Comparison of ENCODE assay signal across 9 mouse cellular contexts in the genomic region with DNA sequence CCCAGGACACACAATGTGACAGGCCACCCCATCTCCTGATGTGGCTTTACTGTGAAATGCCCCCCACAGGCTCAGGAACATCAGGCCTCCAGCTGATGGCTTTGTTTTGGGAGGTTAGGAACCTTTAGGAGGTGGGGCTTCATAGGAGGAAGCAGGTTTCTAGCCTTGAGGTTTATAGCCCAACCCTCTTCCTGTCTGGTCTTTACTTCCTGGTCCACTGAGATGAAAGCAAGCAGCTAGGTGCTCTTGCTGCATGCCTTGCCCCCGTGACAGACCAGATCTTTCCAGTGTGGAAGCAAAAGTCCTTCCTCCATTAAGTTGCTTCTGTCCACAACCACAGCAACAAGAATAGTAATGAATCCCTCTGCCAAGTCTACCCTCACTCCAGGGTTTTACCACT. TPM values are rescaled to one million over a fixed set of nuclear protein-coding genes. Genes with fewer than 3 reads are reported as not detected.
DNase-seq lines count a peak whose midpoint lies in the region; ATAC-seq and TF ChIP-seq lines count a peak whose summit lies in the region.
"Had no signal": no experiment of that assay in that cellular context is flagged by ENCODE, and none has a peak within 500 bp of the region (broad histone marks: within the 10 kb centered on the region; RNA-seq: fewer than 3 reads in every experiment).

No protein-coding gene starts in this region.

- ATAC-seq in heart, embryonic 11.5 days (replicated peaks; ENCODE audit: insufficient number of reproducible peaks, low FRiP score, low TSS enrichment) = no peak
- ATAC-seq in limb, embryonic 15.5 days (ENCODE audit: insufficient number of reproducible peaks, low FRiP score, low TSS enrichment, low read depth) = no peak

- no peaks in the 10 kb centered on the region for H3K27me3 ChIP-seq in heart, embryonic 11.5 days (ENCODE audit: control insufficient read depth, insufficient read depth, low read length)
- no peaks in the 10 kb centered on the region for H3K27me3 ChIP-seq in spleen, adult 2 months (ENCODE audit: control insufficient read depth, insufficient read depth, low read length)
- no peaks in the 10 kb centered on the region for H3K27me3 ChIP-seq in limb, embryonic 15.5 days

- H3K4me2 ChIP-seq in heart, embryonic 11.5 days = no peak overlapping the region
- no peak overlapping the region for H3K4me2 ChIP-seq in limb, embryonic 15.5 days

- no peaks in the 10 kb centered on the region for H3K36me3 ChIP-seq in heart, embryonic 11.5 days (ENCODE audit: control insufficient read depth, insufficient read depth, low read length)
- no peaks in the 10 kb centered on the region for H3K36me3 ChIP-seq in spleen, adult 2 months (ENCODE audit: control insufficient read depth, insufficient read depth, low read length)
- no peaks in the 10 kb centered on the region for H3K36me3 ChIP-seq in limb, embryonic 15.5 days

- intact Hi-C loops in heart, postnatal 10 days (cut with DNase I) = loop anchor here (2.0 kb wide), 1 partner anchor 37 kb away; a partner anchor contains a TSS

- DNase-seq in heart, postnatal 10 days = no peak
- peak; percentile 37 to 50 for DNase-seq in spleen, adult 2 months (ENCODE audit: low read depth in 1 of 2, low spot score in 2 of 2)
- DNase-seq in spleen, adult 12 weeks (ENCODE audit: low spot score) = no peak
- DNase-seq in cerebellum, postnatal 10 days = no peak
- no peak for DNase-seq in urinary bladder, adult 18-20 months (ENCODE audit: low spot score in 2 of 2)
- no peak for DNase-seq in cerebellum, postnatal 36 days
- DNase-seq: cerebellum, adult 18-20 months had no signal

- H3K9me3 ChIP-seq in heart, embryonic 11.5 days (replicated peaks; ENCODE audit: control insufficient read depth, low read length) = no peaks in the 10 kb centered on the region
- no peaks in the 10 kb centered on the region for H3K9me3 ChIP-seq in limb, embryonic 15.5 days

- H3K9ac ChIP-seq in heart, embryonic 11.5 days (ENCODE audit: low read depth, low read length) = no peak overlapping the region
- H3K9ac ChIP-seq in limb, embryonic 15.5 days = no peak overlapping the region

- H3K27ac ChIP-seq in heart, embryonic 11.5 days (ENCODE audit: low read depth, low read length) = 0 out of 2 replicates have a peak overlapping the region, but pooled peaks have one; percentile 6
- peak overlapping the region; percentile 71 for H3K27ac ChIP-seq in spleen, adult 2 months (ENCODE audit: insufficient read depth, low read length)
- peak overlapping the region; percentile 51 for H3K27ac ChIP-seq in limb, embryonic 15.5 days

- H3K4me3 ChIP-seq in heart, embryonic 11.5 days (ENCODE audit: low read depth, low read length) = no peak overlapping the region
- no peak overlapping the region for H3K4me3 ChIP-seq in spleen, adult 2 months (ENCODE audit: extremely low read depth, insufficient read depth, insufficient read length)
- H3K4me3 ChIP-seq in limb, embryonic 15.5 days = no peak overlapping the region

- TF ChIP-seq CTCF in spleen, adult 2 months (IDR thresholded peaks at IDR 0.05; ENCODE audit: extremely low read depth, insufficient read depth, insufficient read length, insufficient replicate concordance) = no peak

- 45% methylated on average over 1 of the region's 1 CpGs for WGBS in heart, embryonic 11.5 days (ENCODE audit: insufficient replicate concordance)
- WGBS in spleen, adult 2 months = 7% methylated on average over 1 of the region's 1 CpGs
- WGBS in limb, embryonic 15.5 days = 26% methylated on average over 1 of the region's 1 CpGs

- peaks cover 82% of the 10 kb centered on the region for H3K4me1 ChIP-seq in heart, embryonic 11.5 days (ENCODE audit: control insufficient read depth, insufficient read depth, low read length)
- peaks cover 48% of the 10 kb centered on the region for H3K4me1 ChIP-seq in spleen, adult 2 months (ENCODE audit: control insufficient read depth, insufficient read depth, insufficient read length)
- H3K4me1 ChIP-seq in limb, embryonic 15.5 days = peaks cover 53% of the 10 kb centered on the region

- peak; percentile 52 for TF ChIP-seq POLR2A in spleen, adult 2 months (IDR thresholded peaks at IDR 0.05; ENCODE audit: low read depth, low read length)

RNA-seq across cellular contexts. Expression of a gene that starts 38.0 kb away (rescaled TPM):
- 16.8 and 19.4 TPM in 2 replicates for polyA plus RNA-seq in heart, embryonic 11.5 days (2014; fragmentation: Nextera tagmentation; extraction: Ambion mirVana)
- total RNA-seq in heart, postnatal 10 days (2021) = 10 to 100 TPM; 52.7 to 67.3 TPM
- 9.7 and 12.1 TPM in 2 replicates for polyA plus RNA-seq in spleen, adult 2 months (2012; rRNA removed)
- polyA plus RNA-seq in limb, embryonic 15.5 days (2015; fragmentation: Nextera tagmentation; extraction: Ambion mirVana) = 12.0 and 12.7 TPM in 2 replicates

Comparison
In these comparisons a context has a peak if more than half of its experiments do, and no peak if none do; other contexts are left out.
1. DNase-seq: peak in spleen, adult 2 months (2 of 2); none in heart, postnatal 10 days (0 of 2), spleen, adult 12 weeks (single experiment), cerebellum, postnatal 10 days (0 of 2), urinary bladder, adult 18-20 months (0 of 2) and cerebellum, postnatal 36 days (0 of 2).
2. H3K27ac ChIP-seq: peak in every context shown above with its lines; median percentile 71 in spleen, adult 2 months; 51 in limb, embryonic 15.5 days; 6 in heart, embryonic 11.5 days.